Mouse (Mus musculus) adrenal gland, postnatal 36 days (tissue): ENCODE measurements at regions not wholly inside any gene's neighbourhood (a gene's known extent, or its start where the extent isn't known, plus 50 kb on each side); places are given as distances from the start of the nearest gene placed in this dataset.

ENCODE experiments used
- DNase-seq, 2 experiments: peaks; one replicate each; pipeline ENCODE4 v3.0.0; 2021; ENCODE audit warnings: mixed read lengths in 1 of 2

DNA sequence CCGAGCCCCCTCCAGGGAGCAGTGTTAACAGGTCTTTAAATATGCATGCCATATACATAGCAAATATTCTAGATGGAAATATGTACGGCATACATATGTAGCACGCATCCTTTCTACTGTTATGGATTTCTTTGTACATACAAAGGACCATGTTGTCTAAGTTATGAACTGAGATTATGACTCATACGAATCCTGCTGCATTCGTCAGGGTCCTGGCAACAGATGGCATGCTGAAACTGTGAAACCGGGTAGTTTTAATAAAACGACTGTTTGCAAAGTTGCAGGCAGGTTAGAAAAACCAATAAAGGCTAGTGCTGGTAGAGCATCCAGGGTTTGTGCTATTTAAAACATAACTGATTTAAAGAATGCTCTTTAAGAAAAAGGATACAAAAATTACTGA, 88.8 kb upstream of the Tlk1 start:
- no peak for DNase-seq

DNA sequence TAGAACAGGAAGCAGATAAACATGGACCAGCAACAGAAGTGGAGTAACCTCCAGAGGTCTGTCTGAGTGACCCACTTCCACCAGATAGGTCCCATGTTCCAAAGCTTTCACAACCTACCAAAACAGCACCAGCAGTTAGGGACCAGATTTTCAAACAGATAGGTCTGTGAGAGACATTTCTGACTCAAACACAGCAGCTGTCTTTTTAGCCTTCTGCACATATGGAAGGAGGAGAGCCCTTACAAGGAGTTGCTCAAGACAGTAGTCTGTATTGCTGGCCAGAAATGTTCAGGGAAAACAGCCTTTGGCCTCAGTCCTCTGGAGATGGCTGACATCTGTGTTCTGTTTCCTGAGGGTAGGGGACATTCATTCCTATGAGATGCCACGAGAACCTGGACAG, 83.9 kb upstream of the Tlk1 start:
- DNase-seq = no peak

DNA sequence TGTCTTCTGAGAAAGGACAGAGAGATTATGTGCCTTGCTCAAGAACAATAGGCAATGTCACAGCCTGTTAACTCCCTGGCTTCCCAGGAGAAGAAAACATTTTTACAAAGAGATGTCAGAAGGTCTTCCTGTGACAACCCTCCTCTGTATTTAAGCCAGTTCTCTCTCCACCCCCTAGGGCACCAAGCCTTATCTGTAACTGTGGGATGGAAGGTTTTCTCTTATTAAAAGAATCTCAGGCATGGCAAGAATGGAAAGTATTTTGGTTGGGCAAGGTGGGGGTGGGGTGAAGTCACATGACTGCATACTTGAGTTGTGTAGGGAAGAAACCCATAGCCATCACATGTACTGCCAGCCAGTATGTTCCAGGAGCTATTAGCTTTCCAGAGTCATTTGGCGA, 83.1 kb upstream of the Tlk1 start:
- DNase-seq = no peak

DNA sequence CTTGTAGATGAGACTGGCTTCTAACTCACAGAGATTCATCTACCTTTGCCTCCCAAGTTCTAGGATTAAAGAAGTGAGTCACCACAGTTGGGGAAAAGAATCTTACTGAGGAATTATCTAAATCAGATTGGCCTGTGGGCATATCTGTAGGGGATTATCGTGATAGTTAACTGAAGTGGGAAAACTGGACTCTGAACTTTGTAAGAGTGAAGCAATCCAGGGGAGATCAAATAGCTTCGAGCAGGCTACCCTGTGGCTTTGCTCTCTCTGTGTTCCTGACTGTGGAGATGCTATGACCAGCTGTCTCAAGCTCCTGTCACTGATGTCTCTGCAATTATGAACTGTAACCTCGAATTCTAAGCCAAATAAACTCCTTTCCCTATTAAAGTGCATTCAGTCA, 80.7 kb upstream of the Tlk1 start:
- DNase-seq = no peak

DNA sequence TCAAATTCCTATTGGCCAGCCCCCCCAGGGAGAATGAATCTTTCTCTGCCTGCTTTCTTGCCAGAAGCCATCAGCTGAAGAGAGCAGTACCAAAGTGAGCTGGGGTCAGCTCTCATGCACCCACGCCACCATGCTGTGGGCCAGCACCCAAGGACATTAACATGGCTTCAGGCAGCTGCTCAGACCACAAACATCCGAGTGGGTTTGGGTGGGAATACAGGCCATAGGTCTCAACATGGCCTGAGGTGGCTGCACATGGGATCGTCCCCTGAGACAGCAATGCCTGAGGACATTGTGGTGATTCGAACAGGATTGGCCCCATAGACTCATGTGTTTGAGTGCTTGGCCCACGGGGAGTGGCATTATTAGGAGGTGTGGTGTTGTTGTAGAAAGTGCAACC, 78.9 kb upstream of the Tlk1 start:
- DNase-seq = no peak

DNA sequence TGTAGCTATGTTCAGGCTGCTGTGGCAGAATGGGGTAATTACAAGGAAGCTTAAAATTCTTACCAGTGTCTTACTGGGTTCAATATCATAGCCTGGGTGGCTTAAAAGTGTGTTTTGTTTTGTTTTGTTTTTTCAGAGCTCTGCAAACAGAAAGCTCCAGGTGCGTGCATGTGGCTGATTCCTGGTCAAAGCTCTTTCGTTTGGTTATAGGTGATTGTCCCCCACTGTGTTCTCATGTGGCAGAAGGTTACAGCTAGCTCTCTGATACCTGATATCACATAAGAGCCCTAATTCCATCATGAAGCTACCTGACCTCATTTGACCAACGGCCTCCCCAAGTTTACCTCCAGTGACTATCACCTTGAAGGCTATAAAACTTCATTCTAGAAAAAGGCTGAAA, 76.7 kb upstream of the Tlk1 start:
- DNase-seq = no peak

DNA sequence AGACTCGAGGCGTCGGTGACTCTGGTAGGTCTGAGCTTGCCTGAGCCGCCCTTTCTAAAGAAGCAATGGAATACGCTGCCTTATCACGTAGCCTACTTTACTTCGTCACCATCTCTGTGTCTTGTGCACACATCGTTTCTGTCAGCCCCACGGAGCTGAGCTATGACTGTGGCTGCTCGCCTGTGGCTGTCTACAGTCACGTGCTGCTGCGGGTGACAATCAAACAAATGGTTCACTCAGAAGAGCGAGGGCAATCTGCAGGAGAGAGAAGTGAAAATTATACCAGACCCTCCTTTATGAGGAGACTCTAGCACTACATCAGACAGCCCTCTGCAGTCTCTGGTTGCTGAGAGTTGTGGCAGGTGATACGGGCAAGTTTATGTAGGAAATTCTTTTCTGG, 76.0 kb upstream of the Tlk1 start:
- DNase-seq = no peak

DNA sequence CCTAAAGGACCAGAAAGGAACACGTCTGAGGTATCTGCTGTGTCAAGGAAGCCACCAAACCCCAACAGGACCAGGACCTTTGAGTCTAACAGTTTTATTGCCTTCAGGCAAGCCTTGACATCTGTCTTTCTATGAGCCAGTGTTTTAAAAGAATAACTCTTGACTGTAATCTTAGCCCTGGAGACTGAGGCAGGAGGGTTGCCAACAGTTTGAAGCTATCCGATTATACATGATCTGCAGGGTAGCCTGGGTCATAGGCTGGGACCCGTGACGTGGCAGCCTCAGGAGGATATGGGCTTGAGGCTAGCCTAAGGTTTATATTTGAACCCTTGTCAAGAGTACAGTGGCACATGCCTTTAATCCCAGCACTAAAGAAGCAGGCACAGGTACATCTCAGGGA, 73.5 kb upstream of the Tlk1 start:
- DNase-seq = no peak

DNA sequence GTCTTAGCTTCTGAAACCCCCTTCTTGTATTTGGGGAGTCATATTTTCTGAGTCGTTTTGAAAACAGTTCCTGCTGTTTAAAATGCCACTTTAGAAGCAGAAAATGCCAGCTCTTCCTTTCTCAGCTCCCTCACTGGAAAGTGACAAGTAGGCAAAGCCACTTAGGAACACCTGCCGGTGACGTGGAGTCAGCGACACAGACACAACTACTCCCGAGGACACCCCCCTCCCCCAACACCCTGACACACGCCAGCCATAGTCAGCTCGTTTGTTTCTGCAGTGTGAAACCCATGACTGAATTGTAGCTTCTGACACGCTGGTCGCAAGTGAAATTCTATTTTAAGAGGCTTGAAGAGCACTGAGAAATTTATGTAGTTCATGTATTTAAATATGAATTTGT, 72.9 kb upstream of the Tlk1 start:
- no peak for DNase-seq

DNA sequence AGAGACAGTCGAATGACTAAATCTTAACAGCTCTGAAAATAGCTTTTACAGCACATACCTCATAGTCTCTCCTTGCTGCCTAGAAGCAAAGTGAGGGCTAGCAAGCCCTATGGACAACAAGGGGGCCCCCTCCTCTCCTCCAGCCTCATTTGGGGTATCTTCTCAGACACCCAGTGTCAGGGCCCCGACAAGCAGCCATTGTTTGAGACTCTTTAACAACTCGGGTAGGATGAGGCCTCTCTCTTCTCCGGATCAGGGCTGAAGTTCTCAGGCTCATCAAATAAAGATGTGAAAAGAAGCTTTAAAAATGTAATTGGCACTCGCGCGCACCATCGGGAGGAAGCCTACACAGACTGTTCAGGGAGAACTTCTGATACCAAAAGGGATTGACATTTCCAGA, 71.8 kb upstream of the Tlk1 start:
- DNase-seq = no peak

DNA sequence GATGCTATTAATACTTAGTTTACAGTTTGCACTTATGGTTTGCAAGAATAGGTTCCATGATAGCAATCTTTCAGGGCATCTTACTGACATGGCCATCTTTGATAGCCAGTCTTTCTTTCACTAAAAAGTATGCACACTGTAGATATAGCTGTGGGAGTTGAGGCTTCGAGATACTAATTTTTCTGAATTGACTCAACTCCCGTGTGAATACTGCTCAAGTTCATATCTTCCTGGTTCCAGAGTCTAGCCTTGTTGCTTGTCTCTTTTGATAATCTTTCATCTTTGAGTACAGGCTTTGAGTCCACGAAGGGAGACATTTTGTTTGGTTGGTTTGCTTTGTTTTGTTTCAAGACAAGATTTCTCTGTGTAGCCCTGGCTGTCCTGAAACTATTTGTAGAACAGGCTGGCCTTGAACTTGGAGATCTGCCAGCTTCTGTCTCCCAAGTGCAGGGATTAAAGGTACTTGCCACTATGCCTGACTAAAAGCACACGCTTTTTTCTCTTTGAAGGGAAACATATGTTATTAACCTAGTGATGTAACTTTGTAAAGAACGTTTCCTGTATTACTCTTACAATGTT, 64.1 kb upstream of the Tlk1 start:
- DNase-seq = peak; percentile 50 to 62

DNA sequence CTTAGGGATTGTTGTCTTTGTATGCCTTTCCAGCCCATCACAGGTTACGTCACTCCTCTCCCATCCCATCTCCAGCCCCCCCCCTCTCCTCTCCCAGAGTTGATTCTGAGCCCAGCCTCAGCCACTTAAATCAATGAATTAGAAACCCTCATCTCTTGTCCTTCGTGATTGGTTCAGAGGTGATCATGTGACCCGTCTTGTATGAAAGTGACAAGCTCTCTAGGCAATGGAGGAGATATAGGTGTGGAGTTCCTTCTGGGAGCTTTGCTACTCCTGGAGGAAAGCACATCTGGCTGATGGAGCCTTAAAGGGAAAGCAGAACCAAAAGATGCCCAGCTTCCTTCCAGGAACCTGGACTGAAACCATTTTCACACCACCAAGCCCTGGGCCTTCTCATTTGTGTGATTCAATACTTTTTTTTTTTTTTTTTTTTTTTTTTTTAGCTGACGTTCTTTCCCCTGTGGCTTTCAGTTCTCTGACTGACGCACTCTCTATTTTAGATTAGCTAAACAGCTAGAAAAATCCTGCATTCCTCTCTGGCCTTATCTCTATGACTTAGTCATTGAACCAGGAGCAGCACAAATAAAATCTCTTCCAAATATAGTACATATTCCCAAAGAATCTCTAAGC, 63.4 kb upstream of the Tlk1 start:
- DNase-seq = no peak

DNA sequence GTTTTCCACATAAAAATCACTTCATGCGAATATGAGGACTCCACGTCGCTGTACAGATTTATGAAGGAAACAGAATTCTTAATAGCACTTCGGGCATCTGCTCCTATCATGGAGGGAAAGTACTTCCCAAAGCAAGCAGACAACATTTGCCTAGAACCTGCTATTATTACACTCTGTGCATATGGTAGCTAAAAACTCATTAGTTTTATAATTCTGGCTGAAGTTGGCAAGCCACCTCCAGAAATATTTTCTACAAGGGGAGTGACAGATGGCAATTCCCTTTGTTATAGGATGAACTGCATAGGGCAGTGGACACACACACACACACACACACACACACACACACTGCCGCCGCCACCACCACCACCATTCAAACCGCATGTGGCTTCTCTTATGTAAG, 61.3 kb upstream of the Tlk1 start:
- no peak for DNase-seq

DNA sequence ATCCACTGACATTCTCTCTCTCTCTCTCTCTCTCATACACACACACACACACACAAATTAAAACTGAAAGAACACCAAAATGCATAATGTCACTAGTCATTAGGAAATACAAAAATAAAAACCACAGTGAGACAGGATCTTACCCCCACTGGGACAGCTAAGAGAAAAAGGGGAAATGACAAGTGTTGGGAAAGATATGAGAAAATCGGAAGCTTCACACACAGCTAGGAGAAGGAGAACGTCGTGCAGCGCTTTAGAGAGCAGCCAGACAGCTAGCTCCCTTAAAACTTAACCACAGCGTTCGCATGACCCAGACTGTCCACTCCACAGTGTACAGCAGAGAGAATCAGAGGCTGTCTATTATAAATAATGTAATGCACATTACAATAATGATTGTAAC, 60.1 kb upstream of the Tlk1 start:
- DNase-seq = no peak

DNA sequence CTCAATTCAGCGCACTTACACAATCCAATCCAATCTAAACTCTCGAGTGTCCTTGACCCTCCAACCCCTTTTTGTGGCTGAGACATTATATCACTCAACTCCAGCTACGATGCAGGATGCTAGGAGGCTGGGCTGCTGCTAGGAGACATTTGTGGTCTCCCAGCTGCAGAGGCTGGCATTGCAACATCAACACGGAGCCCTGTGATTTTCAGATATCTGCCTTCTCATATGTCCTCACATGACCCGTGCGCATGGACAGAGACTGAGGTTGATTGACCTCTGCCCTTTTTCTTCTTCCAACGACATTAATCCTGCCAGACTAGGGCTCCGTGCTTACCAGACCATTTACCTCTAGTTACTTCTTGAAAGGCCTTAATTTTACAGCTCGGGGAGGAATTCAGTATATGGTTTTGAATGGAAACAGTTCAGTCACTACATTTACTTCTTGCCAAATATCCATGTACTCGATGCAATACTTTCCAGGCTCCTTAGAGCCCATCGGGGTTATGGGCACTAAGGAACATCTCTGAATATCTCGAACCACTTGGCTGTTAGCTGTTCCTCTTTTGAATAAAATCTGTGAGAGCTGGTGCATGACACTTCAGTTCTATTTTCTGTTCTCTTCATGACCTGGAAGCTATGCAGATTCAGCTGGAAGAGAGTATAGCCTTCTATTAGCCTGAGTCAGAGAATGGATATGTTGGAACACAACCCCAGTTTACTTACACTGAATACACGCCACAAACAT, 52.0 kb upstream of the Tlk1 start:
- peak; percentile 12 to 32 for DNase-seq

DNA sequence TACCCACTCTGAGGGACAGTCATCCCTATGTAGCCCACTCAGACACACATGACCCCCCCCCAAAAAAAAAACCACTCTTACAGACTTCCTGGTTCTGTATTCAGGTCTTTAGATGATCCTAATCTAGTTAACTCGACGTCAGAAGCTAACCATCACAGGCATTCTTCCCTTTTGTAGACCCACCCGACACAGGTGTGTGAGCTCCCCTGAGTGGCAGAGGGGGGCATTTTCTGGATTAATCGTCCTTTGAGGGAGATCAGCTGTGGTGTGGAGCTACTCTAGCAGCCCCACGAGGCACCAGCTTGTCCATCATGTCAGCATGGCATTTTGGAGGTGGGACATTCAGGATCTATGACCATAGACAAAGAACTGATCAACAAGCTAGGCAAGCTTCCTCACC, 50.7 kb upstream of the Tlk1 start:
- no peak for DNase-seq
